Mouse (Mus musculus): ENCODE results near the gene Ctnnb1. TPM values are rescaled to one million over a fixed set of nuclear protein-coding genes. Genes with fewer than 3 reads are reported as not detected.
A peak's percentile ranks its signal among the peaks of the same experiment; 100 is the strongest.

Gene Ctnnb1
- polyA plus RNA-seq, 1 experiment from 2014 or later: 436 TPM

DNA sequence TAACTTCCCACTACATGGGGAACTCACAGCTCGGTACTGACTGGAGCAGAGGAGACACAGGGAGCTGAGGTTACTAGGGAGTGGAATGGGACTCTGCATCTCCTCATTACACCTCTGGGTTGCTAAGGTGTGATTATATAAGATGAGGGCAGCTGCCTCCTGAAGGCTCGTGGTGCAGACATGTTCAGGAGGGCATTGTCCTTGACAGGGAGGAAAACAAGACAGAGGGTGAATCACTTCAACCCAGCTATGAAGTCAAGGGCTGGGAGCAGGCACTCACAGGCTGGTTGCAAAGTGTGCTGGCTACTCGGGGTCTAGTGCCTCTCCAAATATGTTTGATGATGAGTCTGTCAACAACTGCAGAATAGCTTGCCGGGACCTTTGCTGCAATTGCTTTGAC, 58.0 kb downstream of the Ctnnb1 start:
- H3K4me1 ChIP-seq (ENCODE audit: control insufficient read depth in 2 of 2, insufficient read depth in 2 of 2, low read length in 2 of 2): peaks cover 33 to 34% of the 10 kb centered on the region in 2 experiments
- ATAC-seq (ENCODE audit: insufficient number of reproducible peaks, insufficient read depth, low FRiP score, low read depth): no peak; the same call in 1 of the 2 replicates
- no peak overlapping the region for H3K4me3 ChIP-seq (ENCODE audit: control insufficient read depth in 1 of 2, insufficient read depth in 1 of 2, low read depth in 1 of 2, low read length in 2 of 2)
- H3K36me3 ChIP-seq (ENCODE audit: control insufficient read depth, insufficient read depth, low read length): 0 out of 2 replicates have a peak, but pooled peaks cover 2% of the 10 kb centered on the region
- peak overlapping the region in 1 of 2 experiments; percentile 41; a peak in 1 of 4 replicates for H3K27ac ChIP-seq (replicated peaks in 1 of 2; ENCODE audit: control insufficient read depth in 1 of 2, insufficient read depth in 1 of 2, low read depth in 2 of 2, low read length in 2 of 2)
- no peak overlapping the region for H3K9ac ChIP-seq (ENCODE audit: low read length)
- no peaks in the 10 kb centered on the region for H3K9me3 ChIP-seq (ENCODE audit: control insufficient read depth, low read length)
- no peak overlapping the region for H3K4me2 ChIP-seq (ENCODE audit: low read length)
- H3K27me3 ChIP-seq (ENCODE audit: control insufficient read depth, insufficient read depth, low read length): no peaks in the 10 kb centered on the region
- 30% methylated on average over 4 of the region's 4 CpGs for WGBS

DNA sequence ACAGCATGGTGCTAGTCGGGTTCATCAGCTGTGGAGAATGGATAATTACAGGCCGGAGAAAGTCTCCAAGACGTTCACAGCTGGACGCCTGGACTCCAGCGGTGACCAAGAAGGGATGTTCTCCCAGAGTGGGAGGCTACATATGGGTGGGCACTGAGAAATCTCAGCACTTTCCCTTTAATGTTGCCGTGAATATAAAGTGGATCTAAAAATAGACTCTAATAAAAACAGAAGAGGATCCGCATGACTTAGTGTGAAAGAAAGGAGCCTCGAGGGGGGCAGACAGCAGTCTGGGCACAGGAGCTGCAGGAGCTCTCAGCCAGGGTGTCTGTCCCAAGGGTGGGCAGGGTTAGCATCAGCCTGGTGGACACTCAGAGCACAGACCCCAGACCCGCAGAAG, 59.1 kb downstream of the Ctnnb1 start:
- 0 out of 2 replicates have a peak, but pooled peaks have one; percentile 27 for ATAC-seq (ENCODE audit: insufficient number of reproducible peaks, insufficient read depth, low FRiP score, low read depth)
- Histone ChIP-seq H3K4me3 (ENCODE audit: control insufficient read depth in 1 of 2, insufficient read depth in 1 of 2, low read depth in 1 of 2, low read length in 2 of 2) (no peak overlapping the region), H3K27me3 (ENCODE audit: control insufficient read depth, insufficient read depth, low read length) (no peaks in the 10 kb centered on the region), H3K9me3 (ENCODE audit: control insufficient read depth, low read length) (no peaks in the 10 kb centered on the region), H3K9ac (ENCODE audit: low read length) (peak overlapping the region; percentile 59; the same call in 1 of the 2 replicates), H3K27ac (replicated peaks in 1 of 2; ENCODE audit: control insufficient read depth in 1 of 2, insufficient read depth in 1 of 2, low read depth in 2 of 2, low read length in 2 of 2) (0 out of 4 replicates have a peak overlapping the region, but pooled peaks have one; percentile 8 to 41), H3K4me2 (ENCODE audit: low read length) (peak overlapping the region; percentile 46), H3K4me1 (ENCODE audit: control insufficient read depth in 2 of 2, insufficient read depth in 2 of 2, low read length in 2 of 2) (peaks cover 33 to 34% of the 10 kb centered on the region in 2 experiments), H3K36me3 (ENCODE audit: control insufficient read depth, insufficient read depth, low read length) (0 out of 2 replicates have a peak, but pooled peaks cover 2% of the 10 kb centered on the region)
- 36% methylated on average over 9 of the region's 9 CpGs for WGBS

DNA sequence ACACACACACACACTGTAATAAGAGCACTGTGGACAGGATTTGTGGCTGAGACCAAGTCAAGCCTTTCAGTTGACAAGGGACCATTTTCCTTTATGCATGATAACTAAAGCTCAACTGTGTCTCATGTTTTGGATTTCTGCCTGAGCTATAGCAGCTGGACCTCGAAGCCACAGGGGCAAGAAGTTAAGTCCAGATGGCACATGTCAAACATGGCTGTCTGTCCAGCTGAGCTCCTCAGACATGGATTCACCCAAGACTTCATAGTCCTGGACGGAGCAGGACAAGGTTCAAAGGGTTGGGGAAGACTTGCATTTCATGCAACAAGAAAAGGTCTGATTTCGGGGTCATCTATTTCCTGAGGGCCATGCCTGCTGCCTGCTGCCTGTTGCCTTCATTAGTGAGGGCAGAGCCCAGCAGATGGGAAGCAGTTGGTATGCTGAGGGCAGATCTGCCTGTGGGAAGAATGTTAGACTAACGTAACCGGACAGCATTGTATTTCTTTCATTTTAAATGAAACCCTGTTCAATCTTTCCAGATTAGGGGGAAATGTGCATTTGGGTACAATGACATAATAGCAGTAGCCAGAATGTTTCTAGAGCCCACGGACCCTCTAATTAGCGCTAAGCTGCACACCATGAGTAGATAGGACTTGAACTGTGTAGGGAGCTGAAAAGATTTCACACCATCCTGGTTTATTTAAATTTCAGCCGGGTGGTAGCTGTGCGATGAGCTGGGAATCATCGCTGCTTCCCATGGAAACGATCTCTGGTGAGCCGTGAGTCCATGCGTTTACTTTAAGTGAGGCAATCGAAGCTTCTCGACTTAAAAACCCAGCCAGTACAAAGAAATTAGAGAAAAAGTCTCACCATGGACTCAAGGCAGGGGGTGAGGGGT, 61.0 kb downstream of the Ctnnb1 start:
- Histone ChIP-seq H3K9me3 (ENCODE audit: control insufficient read depth, low read length) (no peaks in the 10 kb centered on the region), H3K36me3 (ENCODE audit: control insufficient read depth, insufficient read depth, low read length) (no peaks in the 10 kb centered on the region), H3K27me3 (ENCODE audit: control insufficient read depth, insufficient read depth, low read length) (no peaks in the 10 kb centered on the region), H3K27ac (replicated peaks in 1 of 2; ENCODE audit: control insufficient read depth in 1 of 2, insufficient read depth in 1 of 2, low read depth in 2 of 2, low read length in 2 of 2) (no peak overlapping the region), H3K4me2 (ENCODE audit: low read length) (no peak overlapping the region), H3K4me3 (ENCODE audit: control insufficient read depth in 1 of 2, insufficient read depth in 1 of 2, low read depth in 1 of 2, low read length in 2 of 2) (no peak overlapping the region), H3K9ac (ENCODE audit: low read length) (no peak overlapping the region), H3K4me1 (ENCODE audit: control insufficient read depth in 2 of 2, insufficient read depth in 2 of 2, low read length in 2 of 2) (peaks cover 34 to 40% of the 10 kb centered on the region in 2 experiments)
- no peak for ATAC-seq (ENCODE audit: insufficient number of reproducible peaks, insufficient read depth, low FRiP score, low read depth)
- WGBS: 78% methylated on average over 15 of the region's 15 CpGs

DNA sequence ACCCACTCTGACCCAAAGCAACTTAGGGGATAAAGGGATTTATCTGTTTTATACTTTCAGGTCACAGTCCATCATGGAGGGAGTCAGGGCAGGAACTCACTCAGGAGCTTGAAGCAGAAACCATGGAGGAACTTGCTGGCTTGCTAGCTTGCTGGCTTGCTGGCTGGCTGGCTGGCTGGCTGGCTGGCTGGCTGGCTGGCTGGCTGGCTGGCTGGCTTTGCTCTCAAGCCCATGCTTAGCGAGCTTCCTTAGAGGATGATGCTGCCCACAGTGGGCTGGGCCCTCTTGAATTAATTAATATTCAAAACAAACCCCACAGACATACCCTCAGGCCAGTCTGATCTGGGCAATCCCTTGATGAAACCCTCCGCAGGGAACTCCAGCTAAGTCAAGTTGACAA, 62.8 kb downstream of the Ctnnb1 start:
- no peak for ATAC-seq (ENCODE audit: insufficient number of reproducible peaks, insufficient read depth, low FRiP score, low read depth)
- Histone ChIP-seq H3K4me3 (ENCODE audit: control insufficient read depth in 1 of 2, insufficient read depth in 1 of 2, low read depth in 1 of 2, low read length in 2 of 2) (no peak overlapping the region), H3K36me3 (ENCODE audit: control insufficient read depth, insufficient read depth, low read length) (no peaks in the 10 kb centered on the region), H3K27me3 (ENCODE audit: control insufficient read depth, insufficient read depth, low read length) (no peaks in the 10 kb centered on the region), H3K9ac (ENCODE audit: low read length) (no peak overlapping the region), H3K4me1 (ENCODE audit: control insufficient read depth in 2 of 2, insufficient read depth in 2 of 2, low read length in 2 of 2) (peaks cover 26 to 33% of the 10 kb centered on the region in 2 experiments), H3K9me3 (ENCODE audit: control insufficient read depth, low read length) (no peaks in the 10 kb centered on the region), H3K27ac (replicated peaks in 1 of 2; ENCODE audit: control insufficient read depth in 1 of 2, insufficient read depth in 1 of 2, low read depth in 2 of 2, low read length in 2 of 2) (no peak overlapping the region), H3K4me2 (ENCODE audit: low read length) (no peak overlapping the region)
- 83% methylated on average over 2 of the region's 2 CpGs for WGBS

DNA sequence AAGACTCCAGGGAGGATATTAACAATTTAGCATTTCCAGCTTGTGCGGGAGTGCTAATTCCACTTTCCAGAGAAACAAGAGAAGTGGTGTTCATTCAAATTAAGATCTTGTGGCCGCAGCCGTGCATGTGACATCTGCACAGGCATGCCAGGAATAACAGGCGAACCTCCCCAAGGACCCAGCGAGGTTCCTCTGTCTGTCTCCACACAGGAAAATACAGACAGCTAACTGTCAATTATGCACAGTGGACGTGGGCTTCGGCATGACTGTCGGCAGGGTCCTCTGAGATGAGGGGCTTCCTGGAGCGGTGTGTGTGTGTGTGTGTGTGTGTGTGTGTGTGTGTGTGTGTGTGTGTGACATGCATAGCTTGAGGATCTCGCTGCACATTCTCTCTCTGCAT, 64.0 kb downstream of the Ctnnb1 start:
- no peaks in the 10 kb centered on the region for H3K36me3 ChIP-seq (ENCODE audit: control insufficient read depth, insufficient read depth, low read length)
- no peak overlapping the region for H3K4me3 ChIP-seq (ENCODE audit: control insufficient read depth in 1 of 2, insufficient read depth in 1 of 2, low read depth in 1 of 2, low read length in 2 of 2)
- ATAC-seq (ENCODE audit: insufficient number of reproducible peaks, insufficient read depth, low FRiP score, low read depth): no peak
- no peak overlapping the region for H3K4me2 ChIP-seq (ENCODE audit: low read length)
- H3K9ac ChIP-seq (ENCODE audit: low read length): no peak overlapping the region
- no peaks in the 10 kb centered on the region for H3K27me3 ChIP-seq (ENCODE audit: control insufficient read depth, insufficient read depth, low read length)
- H3K9me3 ChIP-seq (ENCODE audit: control insufficient read depth, low read length): no peaks in the 10 kb centered on the region
- peaks cover 17 to 21% of the 10 kb centered on the region in 2 experiments for H3K4me1 ChIP-seq (ENCODE audit: control insufficient read depth in 2 of 2, insufficient read depth in 2 of 2, low read length in 2 of 2)
- H3K27ac ChIP-seq (replicated peaks in 1 of 2; ENCODE audit: control insufficient read depth in 1 of 2, insufficient read depth in 1 of 2, low read depth in 2 of 2, low read length in 2 of 2): no peak overlapping the region
- WGBS: 53% methylated on average over 10 of the region's 10 CpGs

DNA sequence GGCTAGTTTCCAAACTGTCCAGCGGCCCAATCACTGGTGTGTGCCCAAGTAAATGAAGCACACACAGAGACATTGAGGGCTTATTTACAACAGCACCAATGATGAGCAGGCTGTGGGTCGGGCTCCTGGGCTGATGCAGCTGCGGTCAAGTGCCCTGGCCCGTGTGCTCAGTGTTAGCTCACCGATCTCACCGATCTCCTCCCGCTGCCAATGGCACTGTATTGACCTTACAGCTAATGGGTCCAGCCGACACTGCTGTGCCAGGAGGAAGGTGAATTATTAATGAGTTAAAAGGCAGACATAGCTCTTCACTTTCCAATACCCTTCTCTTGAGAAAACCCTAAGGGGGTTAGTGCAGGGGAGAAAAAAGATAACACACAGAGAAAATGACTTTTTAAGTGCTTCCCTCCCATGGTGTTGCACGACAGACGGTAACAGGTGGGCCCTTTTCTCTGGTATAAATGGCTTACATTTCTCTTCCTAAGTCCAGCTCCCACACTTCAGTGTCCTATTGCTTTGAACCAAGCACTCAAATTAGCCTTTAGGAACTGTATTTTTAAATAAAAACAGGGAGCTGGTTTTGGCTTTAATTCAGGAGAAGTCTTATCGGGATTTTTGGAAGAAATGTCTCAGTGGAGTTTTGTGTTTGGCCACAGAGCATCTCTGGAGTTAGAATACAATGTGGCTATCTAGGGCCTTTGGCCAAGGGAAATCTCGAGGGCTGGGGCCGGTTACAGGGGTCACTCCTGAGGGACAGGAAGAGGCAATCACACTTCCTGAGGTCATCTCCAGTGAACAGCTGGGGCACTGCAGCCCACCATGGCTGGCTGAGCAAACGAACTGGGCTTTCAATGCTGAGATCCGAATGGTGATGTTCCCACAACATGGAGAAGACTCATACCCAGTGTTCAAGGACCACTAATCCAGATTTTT, 65.5 kb downstream of the Ctnnb1 start:
- ATAC-seq (ENCODE audit: insufficient number of reproducible peaks, insufficient read depth, low FRiP score, low read depth): no peak
- H3K4me1 ChIP-seq (ENCODE audit: control insufficient read depth in 2 of 2, insufficient read depth in 2 of 2, low read length in 2 of 2): peaks cover 7 to 11% of the 10 kb centered on the region in 2 experiments; a peak in 1 of 4 replicates
- 70% methylated on average over 15 of the region's 15 CpGs for WGBS

DNA sequence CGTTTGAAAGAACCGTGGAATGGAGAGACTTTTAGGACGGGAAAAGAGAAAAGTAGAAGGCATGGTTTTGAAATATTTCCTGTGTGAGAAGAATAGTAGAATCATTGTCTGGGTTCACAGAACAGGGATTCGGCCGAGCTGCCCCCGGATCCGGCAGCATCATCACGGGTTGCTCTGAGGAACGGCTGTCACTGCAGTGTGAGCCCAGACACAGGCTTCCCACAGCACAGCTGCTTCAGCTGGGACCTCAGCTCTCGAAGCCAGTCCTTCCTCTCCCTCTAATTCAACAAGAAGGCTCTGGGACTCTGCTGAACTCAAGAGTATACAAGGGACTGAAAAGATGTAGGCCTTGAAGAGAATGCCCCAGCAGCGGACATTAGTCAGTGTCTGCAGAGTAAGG, 69.7 kb downstream of the Ctnnb1 start:
- H3K27ac ChIP-seq (replicated peaks in 1 of 2; ENCODE audit: control insufficient read depth in 1 of 2, insufficient read depth in 1 of 2, low read depth in 2 of 2, low read length in 2 of 2): no peak overlapping the region
- H3K27me3 ChIP-seq (ENCODE audit: control insufficient read depth, insufficient read depth, low read length): no peaks in the 10 kb centered on the region
- ATAC-seq (ENCODE audit: insufficient number of reproducible peaks, insufficient read depth, low FRiP score, low read depth): no peak
- H3K4me2 ChIP-seq (ENCODE audit: low read length): no peak overlapping the region
- no peak overlapping the region for H3K9ac ChIP-seq (ENCODE audit: low read length)
- no peaks in the 10 kb centered on the region for H3K36me3 ChIP-seq (ENCODE audit: control insufficient read depth, insufficient read depth, low read length)
- no peaks in the 10 kb centered on the region for H3K9me3 ChIP-seq (ENCODE audit: control insufficient read depth, low read length)
- no peak overlapping the region for H3K4me3 ChIP-seq (ENCODE audit: control insufficient read depth in 1 of 2, insufficient read depth in 1 of 2, low read depth in 1 of 2, low read length in 2 of 2)
- H3K4me1 ChIP-seq (ENCODE audit: control insufficient read depth in 2 of 2, insufficient read depth in 2 of 2, low read length in 2 of 2): peaks cover 17 to 21% of the 10 kb centered on the region in 2 experiments
- WGBS: 73% methylated on average over 11 of the region's 11 CpGs

More for the DNA sequence above, 65.5 kb downstream of the Ctnnb1 start:
- H3K4me3 ChIP-seq (ENCODE audit: control insufficient read depth in 1 of 2, insufficient read depth in 1 of 2, low read depth in 1 of 2, low read length in 2 of 2): no peak overlapping the region
- H3K27me3 ChIP-seq (ENCODE audit: control insufficient read depth, insufficient read depth, low read length): no peaks in the 10 kb centered on the region
- H3K9ac ChIP-seq (ENCODE audit: low read length): no peak overlapping the region
- H3K4me2 ChIP-seq (ENCODE audit: low read length): no peak overlapping the region
- 0 out of 4 replicates have a peak overlapping the region, but pooled peaks of 1 of the 2 experiments have one; percentile 11 for H3K27ac ChIP-seq (replicated peaks in 1 of 2; ENCODE audit: control insufficient read depth in 1 of 2, insufficient read depth in 1 of 2, low read depth in 2 of 2, low read length in 2 of 2)
- H3K36me3 ChIP-seq (ENCODE audit: control insufficient read depth, insufficient read depth, low read length): no peaks in the 10 kb centered on the region
- H3K9me3 ChIP-seq (ENCODE audit: control insufficient read depth, low read length): no peaks in the 10 kb centered on the region
